Mouse (Mus musculus): Measurements from ENCODE around the gene Olfr6. TPM values are rescaled to one million over a fixed set of nuclear protein-coding genes. Genes with fewer than 3 reads are reported as not detected.
"Not testable (repeated sequence)": the region's sequence is repeated elsewhere in the genome, so short reads cannot be mapped to it uniquely, and the experiment has no call there.

The Olfr6 gene
- polyA plus RNA-seq (2015; fragmentation: Nextera tagmentation; extraction: Ambion mirVana) = not detected in 2 replicates

GRCm38 (mm10) chr7:106963837-106964236 lies at the start of gene Olfr6:
Gene Olfr6 (minus strand): TSS chr7:106963937.
- H3K4me3 ChIP-seq = no peak within 1 kb of the TSS
- H3K36me3 ChIP-seq = no peaks in the 10 kb centered on the region
- no peaks in the 10 kb centered on the region for H3K9me3 ChIP-seq
- WGBS = 77% methylated on average over 1 of the region's 1 CpGs
- no peaks in the 10 kb centered on the region for H3K27me3 ChIP-seq
- H3K4me2 ChIP-seq = no peak within 1 kb of the TSS
- ATAC-seq (ENCODE audit: borderline replicate concordance, extremely low read depth, low FRiP score, low TSS enrichment) = no peak
- no peaks in the 10 kb centered on the region for H3K4me1 ChIP-seq
- no peak within 1 kb of the TSS for H3K9ac ChIP-seq
- H3K27ac ChIP-seq = no peak within 1 kb of the TSS

GRCm38 (mm10) chr7:107005972-107006371 lies 42.2 kb upstream of the Olfr6 start, which contains the start of gene Olfr2:
Gene Olfr2 (minus strand): TSS chr7:107006072.
- H3K36me3 ChIP-seq = no peaks in the 10 kb centered on the region
- H3K9ac ChIP-seq = no peak within 1 kb of the TSS
- H3K4me2 ChIP-seq = no peak within 1 kb of the TSS
- H3K27ac ChIP-seq = no peak within 1 kb of the TSS
- H3K4me3 ChIP-seq = no peak within 1 kb of the TSS
- H3K27me3 ChIP-seq = no peaks in the 10 kb centered on the region
- no peaks in the 10 kb centered on the region for H3K9me3 ChIP-seq
- no peak for ATAC-seq (ENCODE audit: borderline replicate concordance, extremely low read depth, low FRiP score, low TSS enrichment)
- no peaks in the 10 kb centered on the region for H3K4me1 ChIP-seq
- 33% methylated on average over 1 of the region's 1 CpGs for WGBS

- H3K36me3 ChIP-seq = no peaks in the 10 kb centered on the region
- H3K9ac ChIP-seq = no peak overlapping the region
- H3K4me3 ChIP-seq = no peak overlapping the region
- no peak for ATAC-seq (ENCODE audit: borderline replicate concordance, extremely low read depth, low FRiP score, low TSS enrichment)
- H3K9me3 ChIP-seq = no peaks in the 10 kb centered on the region
- no peaks in the 10 kb centered on the region for H3K27me3 ChIP-seq
- 44% methylated on average over 3 of the region's 3 CpGs for WGBS
- H3K4me2 ChIP-seq = no peak overlapping the region
- no peak overlapping the region for H3K27ac ChIP-seq
- H3K4me1 ChIP-seq = no peaks in the 10 kb centered on the region
These were observed 40.4 kb upstream of the Olfr6 start for GRCm38 (mm10) chr7:107004169-107004568.

- no peak for ATAC-seq (ENCODE audit: borderline replicate concordance, extremely low read depth, low FRiP score, low TSS enrichment)
- H3K36me3 ChIP-seq = no peaks in the 10 kb centered on the region
- no peaks in the 10 kb centered on the region for H3K9me3 ChIP-seq
- H3K27me3 ChIP-seq = no peaks in the 10 kb centered on the region
- H3K4me1 ChIP-seq = no peaks in the 10 kb centered on the region
- WGBS = 80% methylated on average over 7 of the region's 7 CpGs
- no peak overlapping the region for H3K27ac ChIP-seq
- no peak overlapping the region for H3K4me3 ChIP-seq
- H3K9ac ChIP-seq = no peak overlapping the region
- no peak overlapping the region for H3K4me2 ChIP-seq
These were observed 37.1 kb upstream of the Olfr6 start for GRCm38 (mm10) chr7:107000798-107001197.

GRCm38 (mm10) chr7:106985236-106985635 lies 21.5 kb upstream of the Olfr6 start:
- no peak overlapping the region for H3K4me2 ChIP-seq
- 83% methylated on average over 3 of the region's 3 CpGs for WGBS
- H3K27ac ChIP-seq = no peak overlapping the region
- ATAC-seq (ENCODE audit: borderline replicate concordance, extremely low read depth, low FRiP score, low TSS enrichment) = no peak
- no peaks in the 10 kb centered on the region for H3K27me3 ChIP-seq
- no peak overlapping the region for H3K4me3 ChIP-seq
- H3K9ac ChIP-seq = no peak overlapping the region
- no peaks in the 10 kb centered on the region for H3K9me3 ChIP-seq
- no peaks in the 10 kb centered on the region for H3K36me3 ChIP-seq
- no peaks in the 10 kb centered on the region for H3K4me1 ChIP-seq

- Histone ChIP-seq H3K36me3 (no peaks in the 10 kb centered on the region), H3K9ac (no peak within 1 kb of the TSS), H3K27me3 (no peaks in the 10 kb centered on the region), H3K4me2 (no peak within 1 kb of the TSS), H3K4me1 (no peaks in the 10 kb centered on the region), H3K4me3 (no peak within 1 kb of the TSS), H3K27ac (no peak within 1 kb of the TSS), H3K9me3 (no peaks in the 10 kb centered on the region)
- no peak for ATAC-seq (ENCODE audit: borderline replicate concordance, extremely low read depth, low FRiP score, low TSS enrichment)
- 50% methylated on average over 1 of the region's 1 CpGs for WGBS
These were observed 11.6 kb upstream of the Olfr6 start, which contains the start of gene Olfr711 for GRCm38 (mm10) chr7:106975353-106975752. Gene Olfr711 (minus strand): TSS chr7:106975453.

- not testable (repeated sequence) for ATAC-seq (ENCODE audit: borderline replicate concordance, extremely low read depth, low FRiP score, low TSS enrichment); H3K9ac ChIP-seq; H3K9me3 ChIP-seq; H3K27me3 ChIP-seq; H3K27ac ChIP-seq; H3K4me2 ChIP-seq; H3K36me3 ChIP-seq; H3K4me1 ChIP-seq; H3K4me3 ChIP-seq
These were observed 3.8 kb upstream of the Olfr6 start for GRCm38 (mm10) chr7:106967503-106967902.

GRCm38 (mm10) chr7:106948212-106948611 lies 15.5 kb downstream of the Olfr6 start, which contains the start of gene Olfr710:
Gene Olfr710 (minus strand): TSS chr7:106948312.
- no peak within 1 kb of the TSS for H3K27ac ChIP-seq
- H3K36me3 ChIP-seq = no peaks in the 10 kb centered on the region
- no peak within 1 kb of the TSS for H3K9ac ChIP-seq
- no peaks in the 10 kb centered on the region for H3K9me3 ChIP-seq
- H3K27me3 ChIP-seq = no peaks in the 10 kb centered on the region
- H3K4me2 ChIP-seq = no peak within 1 kb of the TSS
- WGBS = 72% methylated on average over 3 of the region's 3 CpGs
- no peaks in the 10 kb centered on the region for H3K4me1 ChIP-seq
- H3K4me3 ChIP-seq = no peak within 1 kb of the TSS
- ATAC-seq (ENCODE audit: borderline replicate concordance, extremely low read depth, low FRiP score, low TSS enrichment) = no peak

GRCm38 (mm10) chr7:106932119-106932518 lies 31.6 kb downstream of the Olfr6 start, which contains the start of gene Olfr709-ps1:
Gene Olfr709-ps1 (minus strand): TSS chr7:106932219.
- H3K4me2 ChIP-seq = no peak within 1 kb of the TSS
- no peak within 1 kb of the TSS for H3K9ac ChIP-seq
- no peaks in the 10 kb centered on the region for H3K36me3 ChIP-seq
- no peaks in the 10 kb centered on the region for H3K27me3 ChIP-seq
- ATAC-seq (ENCODE audit: borderline replicate concordance, extremely low read depth, low FRiP score, low TSS enrichment) = no peak
- H3K4me1 ChIP-seq = no peaks in the 10 kb centered on the region
- no peaks in the 10 kb centered on the region for H3K9me3 ChIP-seq
- H3K27ac ChIP-seq = no peak within 1 kb of the TSS
- H3K4me3 ChIP-seq = no peak within 1 kb of the TSS

- not testable (repeated sequence) for ATAC-seq (ENCODE audit: borderline replicate concordance, extremely low read depth, low FRiP score, low TSS enrichment); H3K4me3 ChIP-seq; H3K27ac ChIP-seq; H3K4me1 ChIP-seq; H3K4me2 ChIP-seq; H3K9me3 ChIP-seq; H3K36me3 ChIP-seq; H3K9ac ChIP-seq; H3K27me3 ChIP-seq
- 67% methylated on average over 7 of the region's 7 CpGs for WGBS
These were observed 42.8 kb downstream of the Olfr6 start for GRCm38 (mm10) chr7:106920961-106921360.

GRCm38 (mm10) chr7:106907676-106908075 lies 56.1 kb downstream of the Olfr6 start, which contains the start of gene Olfr1532-ps1:
Gene Olfr1532-ps1 (plus strand): TSS chr7:106908001.
- H3K4me2 ChIP-seq = no peak within 1 kb of the TSS
- 61% methylated on average over 2 of the region's 2 CpGs for WGBS
- no peak within 1 kb of the TSS for H3K27ac ChIP-seq
- no peaks in the 10 kb centered on the region for H3K36me3 ChIP-seq
- no peak within 1 kb of the TSS for H3K4me3 ChIP-seq
- no peaks in the 10 kb centered on the region for H3K27me3 ChIP-seq
- no peak for ATAC-seq (ENCODE audit: borderline replicate concordance, extremely low read depth, low FRiP score, low TSS enrichment)
- no peak within 1 kb of the TSS for H3K9ac ChIP-seq
- H3K9me3 ChIP-seq = no peaks in the 10 kb centered on the region
- H3K4me1 ChIP-seq = no peaks in the 10 kb centered on the region

Measured in lung, embryonic 15.5 days (tissue).